Mouse (Mus musculus): ENCODE data around the gene Btbd8. TPM values are rescaled to one million over a fixed set of nuclear protein-coding genes. Genes with fewer than 3 reads are reported as not detected.

Gene Btbd8
- 13.2 to 16.2 TPM (median 15.0 TPM) in 4 replicates for total RNA-seq (2023)

GRCm38 (mm10) chr5:107437464-107438281, at the start of gene Btbd8:
TSS of gene Btbd8 (plus strand) at chr5:107437997.

GRCm38 (mm10) chr5:107402436-107402835, 35.4 kb upstream of the Btbd8 start, which contains the start of gene Ephx4:
TSS of gene Ephx4 (plus strand) at chr5:107402736.

GRCm38 (mm10) chr5:107431249-107431648, 6.5 kb upstream of the Btbd8 start, which contains the start of gene Lpcat2b:
TSS of gene Lpcat2b (plus strand) at chr5:107431549.

GRCm38 (mm10) chr5:107507321-107507720, 69.5 kb downstream of the Btbd8 start, which contains the start of gene Gm42669:
TSS of gene Gm42669 (plus strand) at chr5:107507621.

GRCm38 (mm10) chr5:107534581-107534980, 96.8 kb downstream of the Btbd8 start, which contains the start of gene 1700028K03Rik:
TSS of gene 1700028K03Rik (plus strand) at chr5:107534709.

Other genes starting within 250 kb of the Btbd8 start
- gene Tgfbr3, start 148.4 kb upstream of the Btbd8 start, total RNA-seq (2023) = 0.58 to 1.1 TPM (median 0.72 TPM) in 3 of 4 replicates, not detected in the other
- 0.78 to 1.2 TPM (median 0.87 TPM) in 4 replicates for gene Brdt, start 106.8 kb upstream of the Btbd8 start, total RNA-seq (2023)
- not detected in 4 replicates for gene Ephx4, start 35.3 kb upstream of the Btbd8 start, total RNA-seq (2023)
- not detected in 4 replicates for gene Lpcat2b, start 6.4 kb upstream of the Btbd8 start, total RNA-seq (2023)
- gene Gm42669, start 69.6 kb downstream of the Btbd8 start, total RNA-seq (2023) = 0.31 TPM in 1 of 4 replicates, not detected in the others
- gene 1700028K03Rik, start 96.7 kb downstream of the Btbd8 start, total RNA-seq (2023) = 0.14 to 0.27 TPM (median 0.17 TPM) in 4 replicates
- 20.6 to 28.2 TPM (median 21.7 TPM) in 4 replicates for gene Rpap2, start 159.4 kb downstream of the Btbd8 start, total RNA-seq (2023)
- gene Glmn, start 159.9 kb downstream of the Btbd8 start, total RNA-seq (2023) = 11.9 to 16.4 TPM (median 12.2 TPM) in 4 replicates

All from B cell, adult 62 days (primary cell).